Mouse (Mus musculus) left cerebral cortex, adult 11 months (tissue): ENCODE results near the gene Hepacam2.
"Not testable (repeated sequence)": the region's sequence is repeated elsewhere in the genome, so short reads cannot be mapped to it uniquely, and the experiment has no call there.

Experiments
- DNase-seq: peaks from one replicate; pipeline ENCODE4 v3.0.0; 2022; ENCODE audit warnings: low spot score

Hepacam2 gene

GRCm38 (mm10) chr6:3498162-3498848, at the start of gene Hepacam2, which contains the start of gene Vps50:
Gene Hepacam2 (minus strand): TSS chr6:3498298.
Gene Vps50 (plus strand): TSS chr6:3498382.
- DNase-seq: peak; percentile 84

- DNase-seq: no peak
Observed at GRCm38 (mm10) chr6:3544970-3545369, 46.9 kb upstream of the Hepacam2 start.

GRCm38 (mm10) chr6:3543862-3544261, 45.8 kb upstream of the Hepacam2 start:
- DNase-seq: no peak

GRCm38 (mm10) chr6:3539470-3539869, 41.4 kb upstream of the Hepacam2 start:
- no peak for DNase-seq

DNA sequence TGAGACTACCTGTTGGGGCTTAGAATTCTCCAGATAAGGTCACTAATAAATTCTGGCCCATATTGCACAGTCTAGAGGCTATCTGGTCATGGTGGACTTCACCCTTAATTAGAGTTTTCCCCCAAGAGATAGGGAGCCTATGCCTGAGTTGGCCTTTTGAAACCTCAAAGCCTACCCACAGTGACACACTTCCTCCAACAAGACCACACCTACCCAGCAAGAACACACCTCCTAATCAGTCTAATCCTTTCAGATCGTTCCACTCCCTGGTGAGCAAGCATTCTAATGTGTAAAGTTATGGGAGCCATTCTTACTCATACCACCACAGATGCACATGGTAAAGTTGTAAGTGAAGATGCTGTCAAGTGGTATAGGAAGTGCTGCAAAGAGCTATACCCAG, 38.0 kb upstream of the Hepacam2 start:
- no peak for DNase-seq

DNA sequence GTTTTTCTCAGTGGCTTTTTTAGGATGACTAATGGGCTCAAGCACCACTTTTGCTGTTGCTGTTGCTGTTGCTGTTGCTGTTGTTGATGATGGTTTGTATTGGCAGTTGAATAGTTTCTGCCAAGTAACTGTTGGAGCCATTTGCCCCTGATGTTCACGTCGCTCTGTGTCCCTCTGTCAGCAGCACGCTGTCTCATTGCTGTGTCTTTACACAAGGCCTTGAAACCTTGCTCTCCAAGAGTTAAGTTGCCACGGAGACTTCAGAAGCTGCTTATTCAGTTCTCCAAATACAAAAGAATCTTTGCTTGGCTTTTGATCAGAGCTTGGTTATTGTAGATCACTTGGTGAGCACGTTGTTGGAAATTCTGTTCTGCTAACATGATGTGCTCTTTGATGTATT, 33.3 kb upstream of the Hepacam2 start:
- DNase-seq: no peak

GRCm38 (mm10) chr6:3528198-3528597, 30.1 kb upstream of the Hepacam2 start:
- DNase-seq: no peak

- DNase-seq: no peak
Observed at GRCm38 (mm10) chr6:3512611-3513010, 14.5 kb upstream of the Hepacam2 start.

GRCm38 (mm10) chr6:3511612-3512011, 13.5 kb upstream of the Hepacam2 start:
- DNase-seq: no peak

GRCm38 (mm10) chr6:3511116-3511515, 13.0 kb upstream of the Hepacam2 start:
- no peak for DNase-seq

- peak; percentile 31 for DNase-seq
Observed at GRCm38 (mm10) chr6:3509782-3510181, 11.7 kb upstream of the Hepacam2 start.

GRCm38 (mm10) chr6:3508151-3508550, 10.1 kb upstream of the Hepacam2 start:
- DNase-seq: not testable (repeated sequence)

DNA sequence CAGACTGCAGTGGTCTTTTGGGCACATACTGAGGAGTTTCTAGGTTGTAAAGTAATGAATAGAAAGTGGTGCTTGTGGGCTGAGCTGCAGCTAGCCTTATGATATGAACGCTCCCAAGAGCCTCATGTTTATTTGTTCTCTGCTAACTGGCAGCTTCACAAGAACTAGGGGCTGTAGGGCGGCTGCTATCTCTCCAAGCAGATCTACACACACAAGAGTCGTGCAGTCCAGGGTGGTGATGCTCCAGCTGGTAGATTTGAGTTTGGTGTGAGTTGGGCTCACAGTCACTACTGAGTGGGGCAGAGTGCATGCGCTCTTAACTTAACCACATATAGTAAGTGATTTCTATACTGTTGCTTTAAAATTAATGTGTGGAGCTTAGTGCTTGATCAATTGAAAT, 9.0 kb upstream of the Hepacam2 start:
- DNase-seq: no peak

DNA sequence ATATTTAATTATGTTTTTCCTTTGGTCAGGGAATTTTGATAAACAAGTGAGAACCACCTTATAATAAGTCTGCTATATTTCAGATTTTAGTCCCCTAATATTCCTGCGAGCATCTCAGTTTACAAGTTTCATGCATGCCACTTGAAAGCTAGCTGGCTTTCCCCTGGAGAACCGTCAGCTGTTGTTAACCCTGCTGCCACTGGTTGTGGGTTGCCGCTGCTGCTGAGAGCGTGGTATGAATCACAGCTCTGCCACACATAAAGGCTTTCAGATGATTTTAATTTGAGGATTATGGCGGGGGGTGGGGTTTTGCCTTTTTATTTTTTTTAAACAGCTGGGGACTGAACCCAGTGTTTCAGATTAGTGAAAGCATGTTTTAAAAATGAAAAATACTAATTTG, 7.2 kb upstream of the Hepacam2 start:
- no peak for DNase-seq

DNA sequence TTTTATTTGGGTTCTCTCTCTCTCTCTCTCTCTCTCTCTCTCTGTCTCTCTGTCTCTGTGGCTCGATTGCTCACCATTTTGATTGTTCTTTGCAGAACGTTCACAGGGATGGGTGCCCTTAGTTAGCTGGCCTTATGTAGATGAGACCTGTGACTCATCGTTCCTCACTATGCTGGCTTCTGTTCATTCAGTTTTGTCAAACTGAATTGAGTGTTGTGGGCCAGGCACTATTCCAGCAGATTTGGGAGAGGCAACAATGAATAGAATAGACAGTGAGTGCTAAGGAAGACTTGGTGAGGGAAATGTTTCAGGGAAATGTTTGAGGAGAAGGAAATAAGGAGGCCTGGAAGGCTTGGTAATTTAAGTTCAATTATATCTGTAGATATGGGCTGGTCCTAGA, 2.2 kb upstream of the Hepacam2 start:
- DNase-seq: no peak

- DNase-seq: no peak
Observed at GRCm38 (mm10) chr6:3496210-3496609, 1.9 kb downstream of the Hepacam2 start.

- DNase-seq: no peak
Observed at GRCm38 (mm10) chr6:3494285-3494684, 3.8 kb downstream of the Hepacam2 start.

- no peak for DNase-seq
Observed at GRCm38 (mm10) chr6:3487355-3487754, 10.7 kb downstream of the Hepacam2 start.

DNA sequence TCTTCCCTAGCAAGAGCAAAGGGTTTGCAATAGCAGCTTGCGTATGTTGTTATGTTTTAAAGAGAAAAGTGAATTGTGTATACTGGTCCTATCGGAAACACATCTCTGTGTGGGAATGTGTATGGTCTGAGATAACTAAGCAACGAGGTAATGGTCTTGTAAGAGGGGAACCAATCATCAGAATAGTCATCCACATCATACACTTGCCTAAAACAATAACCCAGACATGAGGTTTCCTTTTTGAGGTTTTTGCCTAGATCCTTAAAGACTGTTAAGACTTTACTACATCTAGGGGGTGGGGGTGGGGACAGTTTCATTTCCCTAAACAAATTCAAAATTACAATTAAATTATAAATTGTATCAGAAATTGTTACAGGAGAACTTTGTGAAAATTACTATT, 13.0 kb downstream of the Hepacam2 start:
- DNase-seq: no peak

DNA sequence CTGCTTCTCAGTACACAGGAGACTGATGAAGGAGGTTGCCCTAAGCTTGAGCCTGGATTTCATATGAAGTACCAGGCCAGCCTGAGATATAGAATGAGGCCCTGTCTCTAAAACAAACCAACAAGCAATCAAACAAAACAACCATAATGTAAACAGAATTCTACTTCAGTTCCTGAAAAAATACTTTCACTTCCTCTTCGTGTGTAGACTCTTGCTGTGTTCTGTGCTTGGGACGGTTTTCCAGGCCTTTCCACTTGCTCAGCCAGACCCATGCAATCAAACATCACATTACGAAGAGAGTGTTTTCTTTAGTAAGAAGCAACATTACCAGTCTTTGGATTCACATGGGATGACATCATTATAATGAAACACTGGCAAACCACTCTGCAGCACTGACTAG, 16.4 kb downstream of the Hepacam2 start:
- DNase-seq: no peak

DNA sequence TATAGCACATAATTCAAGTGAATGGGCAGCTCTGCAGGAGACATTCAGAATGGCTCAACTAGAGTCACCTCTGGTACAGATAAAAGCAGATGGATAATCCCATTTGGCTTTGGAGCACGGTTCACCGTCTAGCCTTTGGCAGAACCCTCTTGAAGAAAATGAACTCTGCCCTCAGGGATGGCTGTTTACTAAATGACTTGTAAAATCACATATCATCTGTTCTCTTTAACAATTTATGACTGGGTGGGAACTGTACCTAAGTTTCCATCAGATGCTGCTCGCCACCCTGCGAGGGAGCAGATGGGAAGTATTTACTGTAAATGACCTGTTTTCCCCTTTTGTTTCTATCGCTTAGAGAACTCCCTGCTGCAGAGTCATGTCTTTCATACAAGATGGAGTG, 18.2 kb downstream of the Hepacam2 start:
- no peak for DNase-seq

DNA sequence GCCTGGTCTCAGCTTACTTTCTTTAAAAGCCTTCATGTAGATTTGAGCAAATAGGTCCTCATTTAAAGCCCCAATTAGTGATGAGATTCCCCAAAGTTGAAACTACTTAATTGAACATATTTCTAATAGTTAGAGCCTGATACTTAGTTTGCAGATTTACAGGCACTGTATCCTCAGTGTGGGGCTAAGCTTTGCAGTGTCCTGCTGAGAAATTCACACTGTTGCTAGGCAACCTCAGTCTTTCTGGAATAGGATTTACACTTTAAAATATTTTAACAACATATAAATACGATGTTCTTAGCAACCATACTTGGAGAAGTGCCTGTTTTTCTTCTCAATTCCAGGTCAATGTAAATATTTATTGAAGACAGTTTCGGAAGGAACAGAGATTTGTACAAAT, 21.8 kb downstream of the Hepacam2 start:
- DNase-seq: no peak

GRCm38 (mm10) chr6:3470706-3471105, 27.4 kb downstream of the Hepacam2 start:
- no peak for DNase-seq

GRCm38 (mm10) chr6:3468627-3469026, 29.5 kb downstream of the Hepacam2 start:
- DNase-seq: no peak
